Mouse (Mus musculus) bone marrow, adult 2 months (tissue): ENCODE measurements around the gene Adss. TPM values are rescaled to one million over a fixed set of nuclear protein-coding genes. Genes with fewer than 3 reads are reported as not detected.

Source experiments
- H3K27ac ChIP-seq: fragments of 200-500 bp; 2 replicates; pipeline ENCODE4 v1.5.1; 2012; ENCODE audit warnings: low read depth, mild to moderate bottlenecking, control low read depth, inconsistent platforms, low read length; ENCODE audit not compliant: control insufficient read depth, poor library complexity, insufficient read depth
- H3K4me1 ChIP-seq: fragments of 200-500 bp; 2 replicates; pipeline ENCODE4 v1.6.1; 2011; ENCODE audit warnings: low read length; ENCODE audit not compliant: control insufficient read depth, insufficient read depth
- H3K4me3 ChIP-seq: fragments of 200-500 bp; replicated peaks from 2 replicates; pipeline ENCODE3; 2011; ENCODE audit warnings: mild to moderate bottlenecking, low read depth, low read length, control low read depth; ENCODE audit not compliant: control insufficient read depth
- CTCF ChIP-seq: fragments of 200-500 bp; IDR thresholded peaks from 2 replicates; pipeline ENCODE4 v1.5.1; 2011; ENCODE audit warnings: low read length, control low read depth; ENCODE audit not compliant: control insufficient read depth, insufficient read depth
- POLR2A ChIP-seq: fragments of 200-500 bp; IDR thresholded peaks from 2 replicates; pipeline ENCODE4 v1.6.1; 2011; ENCODE audit warnings: low read depth, mild to moderate bottlenecking, control low read depth, low read length, borderline replicate concordance; ENCODE audit not compliant: control insufficient read depth
- WGBS: fragments of 180-500 bp; shearing (Covaris S2); methylation state at CpG from one replicate; pipeline ENCODE4 v1.1.7; 2018; 5-methylcytosine and 5-hydroxymethylcytosine counted together
- polyA plus RNA-seq: library from polyadenylated mRNA; stranded (reverse); fragments of >200 nt; gene quantifications from 2 replicates; pipeline ENCODE4 v1.2.4, GENCODE M21; 2011; ENCODE audit warnings: low replicate concordance; ENCODE audit not compliant: missing spikeins, insufficient read depth, insufficient read length

Gene Adss
- polyA plus RNA-seq, 1 experiment: 39.2 TPM

DNA sequence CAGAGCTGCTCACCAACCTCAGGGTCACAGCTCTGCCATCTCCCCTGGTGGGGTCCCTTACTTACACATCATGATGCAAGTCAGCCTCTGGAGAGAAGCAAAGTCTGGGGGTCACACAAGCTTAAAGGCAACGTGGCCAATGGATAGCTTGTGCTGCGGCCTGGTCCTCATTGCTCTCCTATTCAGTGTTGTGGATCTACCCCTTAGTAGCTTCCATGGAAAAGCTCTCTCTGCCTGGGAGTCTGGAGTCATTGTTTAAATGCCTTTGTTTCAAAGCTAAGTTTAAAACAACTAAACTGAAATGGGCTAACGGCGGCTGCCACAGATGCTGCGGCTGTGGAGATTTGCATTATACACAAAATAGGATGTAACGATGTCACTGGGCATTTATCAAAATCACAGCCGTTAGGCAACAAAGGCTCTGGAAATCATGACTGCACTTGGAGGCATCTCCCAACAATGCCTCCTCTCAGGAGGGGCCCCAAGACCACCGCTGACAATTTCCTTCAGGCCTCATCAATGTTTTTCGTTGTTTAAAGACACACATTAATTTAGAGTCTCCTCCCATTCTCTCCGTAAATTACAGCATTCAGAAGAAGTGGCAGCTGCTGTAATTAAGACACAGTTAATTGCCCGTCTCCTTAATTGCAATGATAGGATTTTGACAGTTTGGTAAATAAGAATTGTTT lies 77.8 kb downstream of the Adss start:
- no peak overlapping the region for H3K4me3 ChIP-seq
- no peak overlapping the region for H3K27ac ChIP-seq
- H3K4me1 ChIP-seq: peaks cover 1% of the 10 kb centered on the region; the same call in 1 of the 2 replicates
- no peak for TF ChIP-seq CTCF
- WGBS: 83% methylated on average over 11 of the region's 11 CpGs

DNA sequence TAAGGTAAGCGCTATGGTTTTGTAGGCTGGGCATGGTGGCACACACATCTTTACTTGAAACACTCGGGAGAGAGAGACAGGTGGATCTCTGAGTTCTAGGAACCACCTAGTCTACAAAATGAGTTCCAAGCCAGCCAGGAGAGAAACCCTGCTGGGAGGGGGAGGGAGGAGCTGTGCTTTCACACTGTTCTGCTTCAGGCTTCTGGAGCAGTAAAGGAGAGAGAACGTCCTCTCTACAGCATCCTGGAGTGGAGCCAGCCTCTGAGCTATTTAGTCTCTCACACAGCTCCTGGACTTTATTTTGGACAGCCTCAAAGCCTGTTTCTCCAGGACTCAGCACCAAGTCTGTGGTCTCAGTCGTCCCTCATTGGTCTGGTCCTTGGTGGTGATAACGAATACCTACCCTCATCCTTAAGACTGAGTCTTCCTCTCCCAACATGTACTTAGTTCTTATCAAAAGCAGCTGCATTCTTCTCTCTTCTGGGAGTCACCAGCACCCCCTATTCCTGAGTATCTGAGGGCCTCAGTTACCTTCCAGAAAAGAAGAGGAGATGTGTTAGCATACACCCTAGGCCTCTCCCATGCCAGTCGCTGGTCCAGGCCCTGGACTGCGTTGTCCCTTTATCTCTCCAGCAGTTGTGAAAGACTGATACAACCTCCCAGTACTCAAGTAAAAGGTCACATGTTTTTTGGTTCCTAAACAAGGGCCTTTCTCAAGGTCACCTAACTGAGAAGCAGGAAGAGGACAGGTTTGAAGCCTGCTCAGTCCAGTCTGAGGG lies 79.1 kb downstream of the Adss start:
- no peak overlapping the region for H3K27ac ChIP-seq
- H3K4me3 ChIP-seq: no peak overlapping the region
- no peak for TF ChIP-seq CTCF
- 61% methylated on average over 7 of the region's 7 CpGs for WGBS
- H3K4me1 ChIP-seq: peaks cover 1% of the 10 kb centered on the region; the same call in 1 of the 2 replicates

DNA sequence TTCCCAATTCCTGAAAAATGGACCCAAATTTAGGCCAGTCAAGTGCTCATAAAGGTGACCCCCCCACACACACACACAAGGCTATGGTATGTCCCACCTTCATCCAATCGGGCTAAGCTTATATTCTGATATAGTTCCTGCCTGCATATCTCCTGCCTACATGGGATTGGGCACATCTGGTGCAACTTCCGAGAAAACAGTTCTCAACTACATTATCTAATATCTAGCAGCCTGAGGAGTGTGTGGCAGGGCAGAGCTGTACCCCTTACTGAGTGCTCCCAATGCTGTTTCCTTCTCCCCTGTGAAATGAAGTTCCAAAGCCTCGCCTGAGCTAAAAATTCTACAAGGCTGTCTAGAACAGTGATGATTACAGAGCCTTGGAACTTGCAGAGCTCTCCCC lies 79.9 kb downstream of the Adss start:
- 61% methylated on average over 3 of the region's 3 CpGs for WGBS
- TF ChIP-seq POLR2A (no peak), CTCF (no peak)

DNA sequence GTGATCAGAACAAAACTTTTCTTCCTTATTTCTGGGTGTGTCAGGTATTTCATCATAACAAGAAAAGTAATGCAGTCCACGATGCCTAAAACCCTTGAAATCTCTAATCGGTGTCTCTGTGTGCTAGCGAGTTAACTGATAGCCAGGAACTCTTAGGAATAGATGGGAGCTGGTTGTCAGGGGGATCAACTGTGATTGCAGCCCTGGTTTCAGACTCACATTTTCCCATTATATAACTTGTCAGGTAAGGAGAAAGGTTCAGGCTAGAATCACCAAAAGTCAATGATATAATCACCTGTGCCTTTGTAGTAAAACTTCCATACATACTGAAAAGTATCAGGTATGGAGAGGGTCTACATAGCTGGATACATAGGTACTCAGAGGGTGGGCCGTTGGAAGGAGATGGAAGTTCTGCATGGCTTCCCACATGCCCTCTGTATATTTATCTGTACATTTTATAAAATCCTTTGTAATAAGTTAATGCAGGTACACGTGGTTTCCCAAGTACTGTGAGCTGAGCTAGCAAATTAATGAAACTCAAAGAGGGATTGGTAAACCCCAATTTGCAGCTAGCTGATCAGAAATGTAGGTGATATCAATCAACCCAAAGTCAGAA lies 81.8 kb downstream of the Adss start:
- TF ChIP-seq CTCF (no peak), POLR2A (no peak)
- WGBS: 55% methylated on average over 5 of the region's 5 CpGs
- no peak overlapping the region for H3K4me3 ChIP-seq
- peak overlapping the region; percentile 58; the same call in 1 of the 2 replicates for H3K27ac ChIP-seq
- peaks cover 3% of the 10 kb centered on the region; the same call in 1 of the 2 replicates for H3K4me1 ChIP-seq

More for the DNA sequence above, 79.9 kb downstream of the Adss start:
- Histone ChIP-seq H3K27ac (no peak overlapping the region), H3K4me3 (no peak overlapping the region), H3K4me1 (peaks cover 1% of the 10 kb centered on the region; the same call in 1 of the 2 replicates)

DNA sequence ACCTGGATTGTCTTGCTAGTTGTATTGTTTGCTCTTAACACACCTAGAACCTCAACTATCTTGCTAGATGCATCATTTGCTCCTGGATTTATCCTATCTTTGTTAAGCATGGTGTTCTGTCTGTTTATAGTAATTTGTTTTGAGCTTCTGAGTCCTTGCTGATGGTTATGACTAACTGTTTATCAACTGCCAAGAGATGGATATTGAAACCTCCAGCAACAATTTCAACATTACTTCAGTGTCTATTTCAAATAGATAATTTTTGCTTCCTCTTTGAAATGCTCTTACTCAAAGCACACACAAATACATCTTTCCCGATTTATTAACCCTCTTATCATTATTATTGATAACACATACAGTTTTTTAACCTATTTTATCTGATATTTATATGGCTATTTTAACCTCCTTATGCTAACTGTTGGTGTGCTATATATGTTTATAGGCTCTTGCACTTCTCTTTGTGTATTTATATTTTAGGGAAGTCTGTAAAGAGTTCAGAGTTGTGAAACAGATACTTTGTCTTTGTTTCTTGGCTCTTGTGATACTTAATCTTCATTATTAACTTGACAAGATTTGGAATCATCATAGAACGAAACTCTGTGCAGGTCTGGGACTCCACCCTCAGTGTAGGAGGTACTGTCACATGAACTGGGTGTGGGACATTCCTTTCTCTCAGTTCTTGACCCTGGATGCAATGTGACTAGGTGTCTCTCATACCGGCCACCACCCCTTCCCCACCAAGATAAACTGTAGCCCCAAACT lies 82.5 kb downstream of the Adss start:
- H3K4me3 ChIP-seq: no peak overlapping the region
- peaks cover 3% of the 10 kb centered on the region; the same call in 1 of the 2 replicates for H3K4me1 ChIP-seq
- H3K27ac ChIP-seq: peak overlapping the region; percentile 59; the same call in 1 of the 2 replicates
- WGBS: 25% methylated on average over 3 of the region's 3 CpGs
- no peak for TF ChIP-seq POLR2A
- no peak for TF ChIP-seq CTCF

Other genes with a start within 250 kb of the Adss start
- gene 1700016C15Rik, start 66.7 kb downstream of the Adss start, polyA plus RNA-seq: not detected in 2 replicates
- gene Catspere2, start 186.9 kb upstream of the Adss start, polyA plus RNA-seq: not detected in 2 replicates